Mouse (Mus musculus) T-helper 1 cell (primary cell): ENCODE measurements around the gene Rgs3.

Experiments
- in situ Hi-C: fragments of 300-600 bp; cut with MboI, MseI; formaldehyde crosslinking; loops from one replicate; pipeline ENCODE4 v1.15.1; 2025; ENCODE audit warnings: high pct_unique_total_duplicates

Gene Rgs3

GRCm38 (mm10) chr4:62652215-62652614, 92.6 kb downstream of the Rgs3 start:
- in situ Hi-C loops: no loop called here

- in situ Hi-C loops: no loop called here
Measured at GRCm38 (mm10) chr4:62652921-62653757, 93.5 kb downstream of the Rgs3 start.

- in situ Hi-C loops: no loop called here
Measured at GRCm38 (mm10) chr4:62653922-62654661, 94.4 kb downstream of the Rgs3 start.

DNA sequence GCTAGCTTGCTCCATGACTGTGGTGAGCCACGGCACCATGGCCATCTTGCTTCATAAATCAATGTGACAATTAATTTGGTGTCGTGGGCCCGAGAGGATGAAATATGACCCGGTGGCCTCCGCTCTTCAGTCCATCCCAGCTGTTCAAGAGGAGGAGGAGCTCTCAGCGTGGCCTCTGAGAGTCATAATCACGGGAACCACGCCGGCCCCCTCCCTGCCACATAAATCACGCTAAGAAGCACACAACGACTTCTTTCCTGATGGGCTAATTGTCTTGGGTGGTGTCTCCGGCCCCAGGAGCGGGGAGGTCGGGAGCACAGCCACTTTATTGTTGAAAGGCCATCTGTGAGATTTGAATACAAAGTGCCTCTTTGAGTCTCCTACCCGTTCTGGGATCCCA, 99.6 kb downstream of the Rgs3 start:
- in situ Hi-C loops: no loop called here

DNA sequence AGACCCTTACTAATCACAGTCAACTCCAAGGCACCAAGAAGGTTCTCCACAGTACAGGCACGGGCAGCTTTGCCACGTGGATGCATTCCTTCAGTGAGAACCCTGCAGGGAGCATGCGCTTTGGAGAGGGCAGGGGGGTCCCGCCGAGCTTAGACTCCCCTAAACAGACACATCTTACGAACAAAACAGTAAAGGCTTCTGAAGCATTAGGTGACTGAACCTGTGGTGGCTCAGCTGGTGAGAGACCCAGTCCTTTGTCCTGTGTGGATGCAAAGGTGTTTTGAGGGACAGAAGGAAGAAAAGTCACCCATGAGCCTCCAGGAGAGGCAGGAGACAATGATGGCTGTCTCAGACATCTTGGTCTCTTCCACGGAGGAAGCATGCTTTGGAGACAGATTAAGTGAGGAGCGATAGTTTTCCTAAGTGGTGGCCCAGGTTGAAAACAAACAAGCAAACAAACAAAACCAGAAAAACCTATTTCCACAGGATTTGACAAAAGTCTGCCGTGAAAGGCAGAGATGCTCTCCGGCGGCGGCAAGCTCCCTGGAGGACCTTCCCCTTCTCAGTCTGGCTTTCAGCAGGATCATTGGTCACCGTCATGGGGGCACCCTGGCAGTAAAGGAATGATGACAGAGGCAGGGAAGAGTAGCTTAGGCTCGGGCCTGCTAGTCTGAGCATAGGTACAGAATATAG, 100.4 kb downstream of the Rgs3 start:
- in situ Hi-C loops: no loop called here

DNA sequence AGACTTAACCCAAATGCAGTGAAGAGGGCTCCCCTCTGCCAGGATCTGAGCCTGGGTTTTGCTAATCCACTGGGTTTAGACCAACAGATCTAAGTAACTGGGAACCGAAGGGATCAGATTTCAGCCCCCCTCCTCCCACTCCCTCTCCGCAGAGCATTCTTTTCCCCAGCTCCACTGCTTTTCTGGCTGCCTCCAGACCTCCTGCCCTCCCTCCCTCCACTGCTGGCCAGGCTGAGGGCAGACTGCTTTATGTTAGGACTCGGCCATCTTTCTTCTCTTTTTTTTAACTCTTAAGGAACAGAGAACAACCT, 100.9 kb downstream of the Rgs3 start:
- in situ Hi-C loops: no loop called here

- in situ Hi-C loops: no loop called here
Measured at GRCm38 (mm10) chr4:62661311-62661849, 101.7 kb downstream of the Rgs3 start.

- in situ Hi-C loops: no loop called here
Measured at GRCm38 (mm10) chr4:62663348-62663747, 103.7 kb downstream of the Rgs3 start.

- in situ Hi-C loops: no loop called here
Measured at GRCm38 (mm10) chr4:62665842-62666241, 106.2 kb downstream of the Rgs3 start.

GRCm38 (mm10) chr4:62668666-62669065, 109.0 kb downstream of the Rgs3 start:
- in situ Hi-C loops: no loop called here

- in situ Hi-C loops: no loop called here
Measured at GRCm38 (mm10) chr4:62669094-62670071, 109.7 kb downstream of the Rgs3 start.

- in situ Hi-C loops: no loop called here
Measured at GRCm38 (mm10) chr4:62673531-62674030, 113.9 kb downstream of the Rgs3 start.

DNA sequence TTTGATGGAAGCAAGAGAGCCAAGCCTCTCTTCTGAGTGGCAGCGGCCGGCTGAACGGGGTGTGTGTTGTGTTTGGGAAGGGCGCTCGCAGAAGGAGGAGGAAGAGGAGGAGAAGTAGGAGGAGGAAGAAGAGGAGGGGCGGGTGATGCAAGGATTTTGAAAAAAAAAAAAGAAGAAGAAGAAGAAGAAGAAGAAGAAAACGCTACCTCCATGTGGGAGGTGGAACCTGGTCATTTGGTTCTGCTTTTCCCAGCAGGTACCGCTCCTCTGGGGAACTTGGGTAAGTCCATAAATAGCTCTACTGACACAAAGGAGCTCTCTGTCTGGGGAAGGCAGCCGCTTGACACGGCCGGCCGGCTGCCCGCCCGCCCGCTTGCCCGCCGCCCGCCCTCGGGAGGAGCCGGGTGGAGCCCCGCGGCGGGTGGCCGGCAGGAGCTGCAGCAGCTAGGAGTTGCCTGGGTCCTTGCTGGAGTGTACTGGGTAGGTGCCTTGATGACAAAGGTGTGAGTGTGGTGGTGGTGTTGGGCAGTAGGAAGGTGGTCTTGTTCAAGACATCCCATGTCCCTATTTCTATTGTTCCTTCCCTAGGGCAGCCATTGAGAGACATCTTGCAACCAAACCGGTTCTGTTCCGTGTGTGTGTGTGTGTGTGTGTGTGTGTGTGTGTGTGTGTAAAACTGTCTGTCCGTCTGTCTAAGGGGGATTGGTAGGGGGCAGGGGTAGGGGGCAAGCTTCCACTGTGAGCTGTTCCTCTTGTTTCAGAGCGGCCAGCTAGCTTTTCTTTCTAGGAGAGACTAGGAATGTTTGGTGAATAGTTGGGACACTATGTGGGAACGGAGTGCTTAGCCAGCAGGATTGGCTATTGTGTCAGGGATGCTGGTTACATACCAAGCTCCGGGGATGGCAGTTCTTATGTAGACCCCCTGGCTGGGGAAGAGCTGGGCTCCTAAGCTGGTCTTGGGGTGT, 114.7 kb downstream of the Rgs3 start:
- in situ Hi-C loops: no loop called here

GRCm38 (mm10) chr4:62675394-62675793, 115.7 kb downstream of the Rgs3 start:
- in situ Hi-C loops: no loop called here

DNA sequence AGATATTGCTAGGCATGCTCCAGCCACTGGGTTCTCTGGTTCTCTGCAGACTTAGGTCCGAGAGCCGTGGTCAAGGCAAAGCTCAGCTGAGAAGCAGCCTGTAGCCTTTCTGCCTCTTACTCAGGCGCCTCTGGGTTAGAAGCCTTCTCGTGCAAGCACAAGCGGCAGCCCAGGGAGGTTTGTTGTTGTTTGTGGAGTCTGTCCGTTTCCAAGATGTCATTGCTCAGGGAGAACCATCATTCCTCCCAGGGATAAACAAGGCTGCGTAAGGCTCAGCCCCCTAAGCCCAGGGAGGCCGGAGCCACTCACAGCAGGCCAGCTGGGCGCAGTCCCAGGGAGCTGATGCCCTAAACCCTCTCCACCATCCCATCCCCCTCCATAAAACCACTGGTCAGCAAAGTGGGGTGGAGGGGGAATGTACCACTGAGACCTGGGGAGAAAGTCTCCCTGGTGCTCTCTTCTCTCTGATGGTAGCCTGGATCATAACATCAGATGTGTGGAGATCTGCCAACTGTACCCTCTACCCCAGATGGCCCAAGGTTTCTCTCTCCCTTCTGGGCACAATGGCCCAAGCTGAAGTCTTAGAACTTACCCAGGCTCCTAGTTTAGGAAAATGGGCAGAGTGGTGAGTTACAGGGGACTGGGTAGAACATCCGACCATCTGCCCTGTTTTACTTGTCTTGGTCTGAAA, 117.5 kb downstream of the Rgs3 start:
- in situ Hi-C loops: no loop called here

DNA sequence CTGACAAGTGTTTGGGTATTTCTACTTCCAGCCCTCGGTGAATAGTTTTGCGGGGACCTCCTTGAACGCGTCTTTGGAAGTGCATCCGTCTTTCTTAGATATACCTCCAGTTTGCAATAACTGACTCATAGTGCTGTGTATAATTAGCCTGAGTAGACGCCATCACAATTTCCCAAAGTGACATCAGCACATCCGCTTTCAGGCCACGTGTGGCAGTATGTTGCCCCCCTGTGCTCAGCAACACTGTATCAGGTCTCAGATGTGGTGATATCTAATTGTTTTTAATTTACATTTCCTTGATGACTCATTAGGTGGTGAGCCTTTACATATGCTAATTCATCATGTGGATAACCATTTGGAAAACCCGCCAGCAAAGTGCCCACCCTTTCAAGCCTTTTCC, 119.5 kb downstream of the Rgs3 start:
- in situ Hi-C loops: no loop called here

GRCm38 (mm10) chr4:62681467-62681866, 121.8 kb downstream of the Rgs3 start:
- in situ Hi-C loops: no loop called here

- in situ Hi-C loops: no loop called here
Measured at GRCm38 (mm10) chr4:62682371-62682770, 122.7 kb downstream of the Rgs3 start.

DNA sequence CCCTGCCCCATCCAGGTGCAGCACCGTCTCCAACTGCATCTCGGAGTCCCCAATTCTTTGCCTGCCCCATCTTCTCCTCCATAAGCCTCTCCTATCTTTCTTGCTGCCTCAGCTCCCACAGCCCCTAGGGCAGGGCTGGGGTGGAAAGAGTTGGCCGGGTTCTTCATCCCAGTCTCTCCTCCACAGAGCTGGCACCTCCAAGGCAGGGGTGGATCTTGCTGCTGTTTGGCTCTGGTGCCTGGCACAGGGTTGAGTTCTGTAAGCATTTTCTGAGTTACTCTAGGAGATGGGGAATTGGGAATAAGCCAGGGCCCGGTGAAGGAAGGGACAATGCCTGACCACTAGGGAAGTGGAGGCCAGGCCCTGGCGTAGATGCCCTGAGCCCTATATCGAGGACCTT, 123.5 kb downstream of the Rgs3 start:
- in situ Hi-C loops: no loop called here
